Mouse (Mus musculus) CH12.LX (cell line): ENCODE data around the gene Lrrc61. TPM values are rescaled to one million over a fixed set of nuclear protein-coding genes. Genes with fewer than 3 reads are reported as not detected.
A peak's percentile ranks its signal among the peaks of the same experiment; 100 is the strongest.

Source experiments
- DNase-seq: peaks from one replicate; pipeline ENCODE4 v3.0.0-alpha.2; 2013; ENCODE audit errors: extremely low read depth
- H3K27ac ChIP-seq: 2 replicates; pipeline ENCODE4 v1.5.1; 2012; ENCODE audit warnings: low read depth, mild to moderate bottlenecking, control low read depth, moderate library complexity; ENCODE audit not compliant: insufficient read depth
- H3K27me3 ChIP-seq: replicated peaks from 2 replicates; pipeline ENCODE3; 2012; ENCODE audit warnings: inconsistent platforms
- H3K36me3 ChIP-seq, 2 experiments: replicated peaks in 1 of 2; 2 replicates each; pipeline versions ENCODE3 to v1.6.1; 2012; ENCODE audit warnings: inconsistent platforms in 1 of 2, low read length in 1 of 2, mild to moderate bottlenecking in 1 of 2, mixed read lengths in 1 of 2, moderate library complexity in 1 of 2; ENCODE audit not compliant: control insufficient read depth in 1 of 2, insufficient read depth in 1 of 2
- H3K4me1 ChIP-seq, 2 experiments: 2 replicates each; pipeline ENCODE4 v1.6.1; 2012; ENCODE audit warnings: inconsistent platforms in 1 of 2, moderate library complexity in 1 of 2; ENCODE audit not compliant: insufficient read depth in 2 of 2, control insufficient read depth in 1 of 2
- H3K4me2 ChIP-seq: 2 replicates; pipeline ENCODE4 v1.6.1; 2012; ENCODE audit warnings: low read depth, mild to moderate bottlenecking, control low read depth; ENCODE audit not compliant: poor library complexity, insufficient read depth, severe bottlenecking
- H3K4me3 ChIP-seq, 3 experiments: fragments of 150-350 bp in 1 of 3; sonication (generic) in 1 of 3; replicated peaks in 1 of 3; 2 replicates each; pipeline versions ENCODE3 to v1.5.1; 2011 to 2012; ENCODE audit warnings: low read depth in 2 of 3, low read length in 2 of 3, mild to moderate bottlenecking in 2 of 3, moderate library complexity in 2 of 3, control low read depth in 1 of 3, improper control_type of control experiment in 1 of 3, inconsistent platforms in 1 of 3, mixed read lengths in 1 of 3; ENCODE audit not compliant: poor library complexity in 1 of 3
- H3K79me2 ChIP-seq: replicated peaks from 2 replicates; pipeline ENCODE4 v1.6.1; 2012; ENCODE audit warnings: mild to moderate bottlenecking, moderate library complexity; ENCODE audit not compliant: control insufficient read depth, poor library complexity, insufficient read depth, severe bottlenecking; ENCODE audit errors: extremely low read depth
- H3K9ac ChIP-seq: 2 replicates; pipeline ENCODE4 v1.6.1; 2012; ENCODE audit warnings: low read depth, mild to moderate bottlenecking, control low read depth, moderate library complexity; ENCODE audit not compliant: insufficient read depth
- H3K9me3 ChIP-seq: replicated peaks from 2 replicates; pipeline ENCODE3; 2012; ENCODE audit warnings: low read length, inconsistent platforms, mixed read lengths
- BHLHE40 ChIP-seq: IDR thresholded peaks from 2 replicates; pipeline ENCODE4 v1.6.1; 2011; ENCODE audit warnings: mild to moderate bottlenecking, low read depth, low read length, improper control_type of control experiment
- E2F4 ChIP-seq: IDR thresholded peaks from 2 replicates; pipeline ENCODE4 v1.6.1; 2011; ENCODE audit warnings: low read depth, low read length, improper control_type of control experiment; ENCODE audit not compliant: insufficient replicate concordance
- ELF1 ChIP-seq: IDR thresholded peaks from 2 replicates; pipeline ENCODE4 v1.6.1; 2014; ENCODE audit warnings: low read depth, mild to moderate bottlenecking, inconsistent platforms, low read length, improper control_type of control experiment
- GABPA ChIP-seq: IDR thresholded peaks from 2 replicates; pipeline ENCODE4 v1.6.1; 2012; ENCODE audit warnings: low read depth, low read length, improper control_type of control experiment, inconsistent platforms; ENCODE audit not compliant: insufficient replicate concordance
- HCFC1 ChIP-seq: IDR thresholded peaks from 2 replicates; pipeline ENCODE4 v1.6.1; 2012; ENCODE audit warnings: low read depth, mild to moderate bottlenecking, inconsistent platforms, low read length, improper control_type of control experiment
- JUN ChIP-seq: IDR thresholded peaks from 2 replicates; pipeline ENCODE4 v1.6.1; 2011; ENCODE audit warnings: low read depth, mild to moderate bottlenecking, low read length, improper control_type of control experiment, moderate library complexity; ENCODE audit not compliant: insufficient read depth
- KAT2A ChIP-seq: IDR thresholded peaks from 2 replicates; pipeline ENCODE4 v1.6.1; 2012; ENCODE audit warnings: low read length, improper control_type of control experiment, inconsistent platforms; ENCODE audit not compliant: insufficient replicate concordance
- MAFK ChIP-seq: IDR thresholded peaks from 2 replicates; pipeline ENCODE4 v1.6.1; 2011; ENCODE audit warnings: low read length, improper control_type of control experiment; ENCODE audit not compliant: insufficient replicate concordance
- MXI1 ChIP-seq: IDR thresholded peaks from 2 replicates; pipeline ENCODE4 v1.6.1; 2011; ENCODE audit warnings: mild to moderate bottlenecking, low read depth, low read length, improper control_type of control experiment
- MYC ChIP-seq: IDR thresholded peaks from 2 replicates; pipeline ENCODE4 v1.6.1; 2011; ENCODE audit warnings: low read depth, mild to moderate bottlenecking, improper control_type of control experiment, low read length
- NELFE ChIP-seq: IDR thresholded peaks from 2 replicates; pipeline ENCODE4 v1.6.1; 2011; ENCODE audit warnings: low read depth, low read length, improper control_type of control experiment
- NRF1 ChIP-seq: IDR thresholded peaks from 2 replicates; pipeline ENCODE4 v1.6.1; 2014; ENCODE audit warnings: low read depth, mild to moderate bottlenecking, inconsistent platforms, low read length, improper control_type of control experiment, moderate library complexity
- POLR2A ChIP-seq: IDR thresholded peaks from 2 replicates; pipeline ENCODE4 v1.6.1; 2011; ENCODE audit warnings: low read depth, mild to moderate bottlenecking, improper control_type of control experiment, low read length
- RAD21 ChIP-seq: IDR thresholded peaks from 2 replicates; pipeline ENCODE4 v1.6.1; 2011; ENCODE audit warnings: low read depth, mild to moderate bottlenecking, low read length, improper control_type of control experiment, moderate library complexity
- SIN3A ChIP-seq: IDR thresholded peaks from 2 replicates; pipeline ENCODE4 v1.6.1; 2012; ENCODE audit warnings: low read length, improper control_type of control experiment, inconsistent platforms
- TBP ChIP-seq: conservative IDR thresholded peaks from 2 replicates; pipeline ENCODE4 v1.6.1; 2011; ENCODE audit warnings: low read depth, low read length, improper control_type of control experiment
- TCF12 ChIP-seq: IDR thresholded peaks from 2 replicates; pipeline ENCODE4 v1.6.1; 2014; ENCODE audit warnings: low read depth, mild to moderate bottlenecking, inconsistent platforms, low read length, improper control_type of control experiment
- UBTF ChIP-seq: IDR thresholded peaks from 2 replicates; pipeline ENCODE4 v1.6.1; 2012; ENCODE audit warnings: low read depth, mild to moderate bottlenecking, inconsistent platforms, low read length, improper control_type of control experiment, moderate library complexity
- USF2 ChIP-seq: conservative IDR thresholded peaks from 2 replicates; pipeline ENCODE4 v1.6.1; 2011; ENCODE audit warnings: low read depth, low read length, improper control_type of control experiment
- ZKSCAN1 ChIP-seq: IDR thresholded peaks from 2 replicates; pipeline ENCODE4 v1.6.1; 2012; ENCODE audit warnings: low read depth, inconsistent platforms, low read length, improper control_type of control experiment, borderline replicate concordance
- ZMIZ1 ChIP-seq: IDR thresholded peaks from 2 replicates; pipeline ENCODE4 v1.6.1; 2012; ENCODE audit warnings: low read depth, mild to moderate bottlenecking, inconsistent platforms, low read length, improper control_type of control experiment
- ZNF384 ChIP-seq: IDR thresholded peaks from 2 replicates; pipeline ENCODE4 v1.6.1; 2012; ENCODE audit warnings: low read depth, low read length, improper control_type of control experiment, inconsistent platforms
- dilution Hi-C: fragments of 300-500 bp; cut with MboI; formaldehyde crosslinking; loops from 2 replicates; pipeline ENCODE4 v1.14.3; 2020; ENCODE audit warnings: low sequenced_read_pairs; ENCODE audit not compliant: extremely low pct_unique_long_range_greater_than_20kb, extremely low pct_ligation_motif_present
- in situ Hi-C: fragments of 300-500 bp; cut with MboI; formaldehyde crosslinking; loops from 3 replicates; pipeline ENCODE4 v1.14.3; 2019; ENCODE audit warnings: low sequenced_read_pairs, low pct_ligation_motif_present, low pct_unique_long_range_greater_than_20kb, mixed read lengths
- polyA plus RNA-seq: library from polyadenylated mRNA; unstranded; fragments of >175 nt; gene quantifications from 2 replicates; pipeline ENCODE4 v1.2.1, GENCODE M21; 2012; ENCODE audit warnings: low read depth; ENCODE audit not compliant: insufficient read length
- total RNA-seq, 2 experiments: library from RNA; depleted of rRNA; stranded (reverse); fragments of 300-350 nt in 1 of 2; fragments of >200 nt in 1 of 2; gene quantifications; 2 replicates each; pipeline ENCODE4 v1.2.3; 2012 to 2014

Gene Lrrc61
- total RNA-seq (2012; rRNA removed), result 8.1 and 13.7 TPM in 2 replicates
- 3.8 and 5.6 TPM in 2 replicates for total RNA-seq (2014; rRNA removed)
- polyA plus RNA-seq, result 9.4 and 14.2 TPM in 2 replicates

DNA sequence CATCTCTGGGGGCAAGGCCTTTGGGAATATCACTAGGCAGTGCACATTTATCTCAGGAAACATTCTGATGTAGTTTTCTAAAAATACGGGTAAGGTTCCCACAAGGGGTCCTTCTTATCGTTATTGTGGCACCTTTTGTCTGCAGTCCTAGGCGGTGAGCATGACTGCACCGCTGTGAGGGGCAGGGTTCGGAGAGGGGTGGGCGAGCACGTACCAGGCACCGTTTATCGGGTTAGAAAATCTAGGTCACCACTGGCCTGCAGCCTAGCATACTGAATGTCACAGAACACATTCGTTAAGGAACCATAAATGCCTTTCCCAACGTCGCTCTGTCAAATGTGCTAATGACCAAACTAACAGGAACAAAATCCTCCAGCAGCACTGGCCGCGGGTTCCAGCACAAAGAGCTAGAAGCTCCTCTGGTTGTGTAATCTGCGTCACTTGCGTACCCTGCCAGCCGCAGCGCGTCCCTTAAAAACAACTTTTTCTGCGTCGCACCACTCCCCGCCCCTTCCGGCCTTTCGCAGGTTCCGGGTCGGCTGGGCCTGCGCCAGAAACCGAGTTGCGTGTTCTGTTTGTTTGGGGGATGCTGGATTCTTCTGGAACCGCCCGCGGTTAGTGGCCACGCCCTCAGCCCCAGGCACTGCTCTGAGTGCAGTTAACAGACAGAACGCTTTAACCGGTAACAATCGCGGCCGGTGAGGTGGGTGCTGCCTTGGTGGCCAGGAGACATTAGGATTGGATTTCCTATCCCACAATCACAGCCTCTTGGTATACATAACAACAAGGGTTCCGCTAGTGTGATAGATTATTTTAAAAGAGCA, at the start of gene Lrrc61:
TSS of gene Lrrc61 (plus strand) at position 517 of the 824 bp plus-strand sequence.
- peak; percentile 96 for DNase-seq
- TF ChIP-seq NELFE (peak; percentile 54), NRF1 (peak; percentile 85), HCFC1 (no peak; the same call in 1 of the 2 replicates), BHLHE40 (no peak), KAT2A (peak; percentile 43; the same call in 1 of the 2 replicates), ZMIZ1 (no peak; the same call in 1 of the 2 replicates), MYC (no peak), MAFK (no peak), ZNF384 (no peak), SIN3A (peak; percentile 75), E2F4 (no peak), JUN (no peak), ZKSCAN1 (no peak), USF2 (no peak), UBTF (no peak), RAD21 (no peak), TBP (peak; percentile 80), ELF1 (peak; percentile 96), GABPA (no peak), MXI1 (no peak), POLR2A (peak; percentile 83), TCF12 (peak; percentile 70)
- H3K27ac ChIP-seq, result peak within 1 kb of the TSS; percentile 45
- H3K36me3 ChIP-seq, result peaks cover 0 to 12% of the 10 kb centered on the region in 2 experiments
- in situ Hi-C loops, result loop anchor here (5.0 kb wide), 1 partner anchor 73 kb away; the partner anchor contains the start of gene AI854703
- H3K4me1 ChIP-seq, result peaks cover 4 to 14% of the 10 kb centered on the region in 2 experiments
- H3K79me2 ChIP-seq, result no peaks in the 10 kb centered on the region
- no peaks in the 10 kb centered on the region for H3K9me3 ChIP-seq
- H3K4me3 ChIP-seq, result peak within 1 kb of the TSS; percentile 63 to 87 (median 71)
- H3K4me2 ChIP-seq, result peak within 1 kb of the TSS; percentile 83
- dilution Hi-C loops, result no loop called here
- peak within 1 kb of the TSS; percentile 76 for H3K9ac ChIP-seq
- H3K27me3 ChIP-seq, result peaks cover 29% of the 10 kb centered on the region
